Mouse (Mus musculus): ENCODE measurements at regions not wholly inside any gene's neighbourhood (a gene's known extent, or its start where the extent isn't known, plus 50 kb on each side); places are given as distances from the start of the nearest gene placed in this dataset.

- DNase-seq (ENCODE audit: extremely low read depth, low read depth, low spot score) = no peak
- Histone ChIP-seq H3K36me3 (ENCODE audit: control insufficient read depth, insufficient read depth, low read length) (no peaks in the 10 kb centered on the region), H3K27ac (replicated peaks; ENCODE audit: insufficient read depth, low read depth, low read length) (no peak overlapping the region), H3K79me2 (ENCODE audit: control insufficient read depth, insufficient read depth, low read length) (no peaks in the 10 kb centered on the region), H3K4me3 (ENCODE audit: insufficient read depth, low read depth, low read length) (no peak overlapping the region), H3K9ac (ENCODE audit: low read depth, low read length) (no peak overlapping the region), H3K27me3 (ENCODE audit: control insufficient read depth, insufficient read depth, low read length) (no peaks in the 10 kb centered on the region), H3K4me1 (ENCODE audit: control insufficient read depth, insufficient read depth, low read length) (no peaks in the 10 kb centered on the region)
- WGBS = 33% methylated on average over 2 of the region's 2 CpGs
- TF ChIP-seq CTCF (IDR thresholded peaks at IDR 0.05; ENCODE audit: low read depth, low read length) (no peak), POLR2A (IDR thresholded peaks at IDR 0.05; ENCODE audit: extremely low read depth, insufficient read depth, low read length) (no peak)
Observed at GRCm38 (mm10) chr12:44056493-44057163, 153.5 kb downstream of the Dnajb9 start.

GRCm38 (mm10) chr12:44045806-44046205 lies 164.3 kb downstream of the Dnajb9 start:
- Histone ChIP-seq H3K27ac (replicated peaks; ENCODE audit: insufficient read depth, low read depth, low read length) (no peak overlapping the region), H3K79me2 (ENCODE audit: control insufficient read depth, insufficient read depth, low read length) (no peaks in the 10 kb centered on the region), H3K36me3 (ENCODE audit: control insufficient read depth, insufficient read depth, low read length) (no peaks in the 10 kb centered on the region), H3K4me3 (ENCODE audit: insufficient read depth, low read depth, low read length) (no peak overlapping the region), H3K4me1 (ENCODE audit: control insufficient read depth, insufficient read depth, low read length) (no peaks in the 10 kb centered on the region), H3K9ac (ENCODE audit: low read depth, low read length) (no peak overlapping the region), H3K27me3 (ENCODE audit: control insufficient read depth, insufficient read depth, low read length) (no peaks in the 10 kb centered on the region)
- no peak for DNase-seq (ENCODE audit: extremely low read depth, low read depth, low spot score)
- 53% methylated on average over 2 of the region's 2 CpGs for WGBS
- no peak for TF ChIP-seq CTCF (IDR thresholded peaks at IDR 0.05; ENCODE audit: low read depth, low read length)
- TF ChIP-seq POLR2A (IDR thresholded peaks at IDR 0.05; ENCODE audit: extremely low read depth, insufficient read depth, low read length) = no peak

- H3K9ac ChIP-seq (ENCODE audit: low read depth, low read length) = no peak overlapping the region
- no peak overlapping the region for H3K4me3 ChIP-seq (ENCODE audit: insufficient read depth, low read depth, low read length)
- H3K79me2 ChIP-seq (ENCODE audit: control insufficient read depth, insufficient read depth, low read length) = no peaks in the 10 kb centered on the region
- WGBS = 75% methylated on average over 14 of the region's 14 CpGs
- no peak overlapping the region for H3K27ac ChIP-seq (replicated peaks; ENCODE audit: insufficient read depth, low read depth, low read length)
- no peak for DNase-seq (ENCODE audit: extremely low read depth, low read depth, low spot score)
- no peaks in the 10 kb centered on the region for H3K36me3 ChIP-seq (ENCODE audit: control insufficient read depth, insufficient read depth, low read length)
- TF ChIP-seq POLR2A (IDR thresholded peaks at IDR 0.05; ENCODE audit: extremely low read depth, insufficient read depth, low read length) (no peak), CTCF (IDR thresholded peaks at IDR 0.05; ENCODE audit: low read depth, low read length) (no peak)
- no peaks in the 10 kb centered on the region for H3K4me1 ChIP-seq (ENCODE audit: control insufficient read depth, insufficient read depth, low read length)
- H3K27me3 ChIP-seq (ENCODE audit: control insufficient read depth, insufficient read depth, low read length) = no peaks in the 10 kb centered on the region
Observed at GRCm38 (mm10) chr12:44044388-44045105, 165.6 kb downstream of the Dnajb9 start.

GRCm38 (mm10) chr12:44006795-44007194 lies 203.3 kb downstream of the Dnajb9 start:
- TF ChIP-seq POLR2A (IDR thresholded peaks at IDR 0.05; ENCODE audit: extremely low read depth, insufficient read depth, low read length) = no peak
- TF ChIP-seq CTCF (IDR thresholded peaks at IDR 0.05; ENCODE audit: low read depth, low read length) = no peak
- no peak overlapping the region for H3K4me3 ChIP-seq (ENCODE audit: insufficient read depth, low read depth, low read length)
- H3K27me3 ChIP-seq (ENCODE audit: control insufficient read depth, insufficient read depth, low read length) = no peaks in the 10 kb centered on the region
- no peaks in the 10 kb centered on the region for H3K36me3 ChIP-seq (ENCODE audit: control insufficient read depth, insufficient read depth, low read length)
- no peak overlapping the region for H3K9ac ChIP-seq (ENCODE audit: low read depth, low read length)
- no peak for DNase-seq (ENCODE audit: extremely low read depth, low read depth, low spot score)
- 53% methylated on average over 2 of the region's 2 CpGs for WGBS
- no peak overlapping the region for H3K27ac ChIP-seq (replicated peaks; ENCODE audit: insufficient read depth, low read depth, low read length)
- H3K79me2 ChIP-seq (ENCODE audit: control insufficient read depth, insufficient read depth, low read length) = no peaks in the 10 kb centered on the region
- no peaks in the 10 kb centered on the region for H3K4me1 ChIP-seq (ENCODE audit: control insufficient read depth, insufficient read depth, low read length)

GRCm38 (mm10) chr12:43983548-43983947 lies 226.6 kb downstream of the Dnajb9 start:
- no peaks in the 10 kb centered on the region for H3K4me1 ChIP-seq (ENCODE audit: control insufficient read depth, insufficient read depth, low read length)
- no peak overlapping the region for H3K9ac ChIP-seq (ENCODE audit: low read depth, low read length)
- DNase-seq (ENCODE audit: extremely low read depth, low read depth, low spot score) = no peak
- 88% methylated on average over 1 of the region's 1 CpGs for WGBS
- no peaks in the 10 kb centered on the region for H3K27me3 ChIP-seq (ENCODE audit: control insufficient read depth, insufficient read depth, low read length)
- no peak overlapping the region for H3K27ac ChIP-seq (replicated peaks; ENCODE audit: insufficient read depth, low read depth, low read length)
- no peak for TF ChIP-seq POLR2A (IDR thresholded peaks at IDR 0.05; ENCODE audit: extremely low read depth, insufficient read depth, low read length)
- no peak for TF ChIP-seq CTCF (IDR thresholded peaks at IDR 0.05; ENCODE audit: low read depth, low read length)
- no peaks in the 10 kb centered on the region for H3K36me3 ChIP-seq (ENCODE audit: control insufficient read depth, insufficient read depth, low read length)
- no peaks in the 10 kb centered on the region for H3K79me2 ChIP-seq (ENCODE audit: control insufficient read depth, insufficient read depth, low read length)
- no peak overlapping the region for H3K4me3 ChIP-seq (ENCODE audit: insufficient read depth, low read depth, low read length)

- Histone ChIP-seq H3K79me2 (ENCODE audit: control insufficient read depth, insufficient read depth, low read length) (no peaks in the 10 kb centered on the region), H3K27ac (replicated peaks; ENCODE audit: insufficient read depth, low read depth, low read length) (no peak overlapping the region), H3K27me3 (ENCODE audit: control insufficient read depth, insufficient read depth, low read length) (no peaks in the 10 kb centered on the region; the same call in 1 of the 2 replicates), H3K4me3 (ENCODE audit: insufficient read depth, low read depth, low read length) (no peak overlapping the region), H3K9ac (ENCODE audit: low read depth, low read length) (no peak overlapping the region), H3K36me3 (ENCODE audit: control insufficient read depth, insufficient read depth, low read length) (no peaks in the 10 kb centered on the region), H3K4me1 (ENCODE audit: control insufficient read depth, insufficient read depth, low read length) (no peaks in the 10 kb centered on the region)
- no peak for DNase-seq (ENCODE audit: extremely low read depth, low read depth, low spot score)
- TF ChIP-seq POLR2A (IDR thresholded peaks at IDR 0.05; ENCODE audit: extremely low read depth, insufficient read depth, low read length) (no peak), CTCF (IDR thresholded peaks at IDR 0.05; ENCODE audit: low read depth, low read length) (no peak)
- 67% methylated on average over 1 of the region's 1 CpGs for WGBS
Observed at GRCm38 (mm10) chr12:43963973-43964372, 246.2 kb downstream of the Dnajb9 start.
